Mouse (Mus musculus) MEL (cell line): ENCODE measurements at regions not wholly inside any gene's neighbourhood (a gene's known extent, or its start where the extent isn't known, plus 50 kb on each side); places are given as distances from the start of the nearest gene placed in this dataset.

Experiments
- DNase-seq: peaks from one replicate; pipeline ENCODE4 v3.0.0; 2011; ENCODE audit warnings: low read depth, low spot score
- H3K27ac ChIP-seq: 2 replicates; pipeline ENCODE4 v1.5.1; 2012; ENCODE audit warnings: low read depth, mild to moderate bottlenecking, control low read depth, low read length, moderate library complexity; ENCODE audit not compliant: control insufficient read depth
- H3K27me3 ChIP-seq, 2 experiments: fragments of 150-350 bp in 1 of 2; sonication (generic) in 1 of 2; 2 replicates each; pipeline ENCODE4 v1.6.1; 2012; ENCODE audit warnings: low read length in 2 of 2, mild to moderate bottlenecking in 2 of 2, improper control_type of control experiment in 1 of 2, moderate library complexity in 1 of 2; ENCODE audit not compliant: insufficient read depth in 2 of 2, control insufficient read depth in 1 of 2
- H3K36me3 ChIP-seq, 2 experiments: 2 replicates each; pipeline ENCODE4 v1.6.1; 2012 to 2014; ENCODE audit warnings: low read length in 2 of 2, improper control_type of control experiment in 1 of 2, inconsistent platforms in 1 of 2, mild to moderate bottlenecking in 1 of 2; ENCODE audit not compliant: insufficient read depth in 2 of 2, control insufficient read depth in 1 of 2
- H3K4me1 ChIP-seq, 2 experiments: fragments of 150-350 bp in 1 of 2; sonication (generic) in 1 of 2; 2 replicates each; pipeline ENCODE4 v1.6.1; 2012; ENCODE audit warnings: low read length in 2 of 2, improper control_type of control experiment in 1 of 2, mild to moderate bottlenecking in 1 of 2; ENCODE audit not compliant: insufficient read depth in 2 of 2, control insufficient read depth in 1 of 2
- H3K4me3 ChIP-seq, 2 experiments: fragments of 150-350 bp in 1 of 2; sonication (generic) in 1 of 2; 2 replicates each; pipeline ENCODE4 v1.5.1; 2012; ENCODE audit warnings: low read depth in 2 of 2, low read length in 2 of 2, mild to moderate bottlenecking in 2 of 2, moderate library complexity in 2 of 2, control low read depth in 1 of 2, improper control_type of control experiment in 1 of 2; ENCODE audit not compliant: control insufficient read depth in 1 of 2, insufficient read depth in 1 of 2
- H3K79me2 ChIP-seq: 2 replicates; pipeline ENCODE4 v1.6.1; 2012; ENCODE audit warnings: mild to moderate bottlenecking, low read length, moderate library complexity; ENCODE audit not compliant: control insufficient read depth, poor library complexity, insufficient read depth
- H3K9ac ChIP-seq: 2 replicates; pipeline ENCODE4 v1.6.1; 2012; ENCODE audit warnings: low read depth, mild to moderate bottlenecking, control low read depth, low read length, moderate library complexity; ENCODE audit not compliant: control insufficient read depth, poor library complexity, severe bottlenecking
- H3K9me3 ChIP-seq: fragments of 150-350 bp; sonication (generic); replicated peaks from 2 replicates; pipeline ENCODE4 v1.6.1; 2012; ENCODE audit warnings: mild to moderate bottlenecking, low read length, improper control_type of control experiment, moderate library complexity; ENCODE audit not compliant: insufficient read depth
- CHD1 ChIP-seq: IDR thresholded peaks from 2 replicates; pipeline ENCODE4 v1.6.1; 2012; ENCODE audit warnings: low read depth, mild to moderate bottlenecking, inconsistent platforms, low read length, improper control_type of control experiment
- CHD2 ChIP-seq: IDR thresholded peaks from 2 replicates; pipeline ENCODE4 v1.6.1; 2011; ENCODE audit warnings: low read length, improper control_type of control experiment
- E2F4 ChIP-seq: IDR thresholded peaks from 2 replicates; pipeline ENCODE4 v1.6.1; 2011; ENCODE audit warnings: low read depth, low read length, improper control_type of control experiment, borderline replicate concordance
- ELF1 ChIP-seq: IDR thresholded peaks from 2 replicates; pipeline ENCODE4 v1.6.1; 2014; ENCODE audit warnings: low read depth, mild to moderate bottlenecking, inconsistent platforms, low read length, improper control_type of control experiment, moderate library complexity
- EP300 ChIP-seq, 2 experiments: IDR thresholded peaks; 2 replicates each; pipeline ENCODE4 v1.6.1; 2011; ENCODE audit warnings: improper control_type of control experiment in 2 of 2, low read length in 2 of 2, low read depth in 1 of 2, mild to moderate bottlenecking in 1 of 2
- GABPA ChIP-seq: IDR thresholded peaks from 2 replicates; pipeline ENCODE4 v1.6.1; 2012; ENCODE audit warnings: low read depth, mild to moderate bottlenecking, inconsistent platforms, low read length, improper control_type of control experiment, moderate library complexity
- GATA1 ChIP-seq: IDR thresholded peaks from 2 replicates; pipeline ENCODE4 v1.6.1; 2011; ENCODE audit warnings: low read depth, low read length, improper control_type of control experiment
- HCFC1 ChIP-seq: IDR thresholded peaks from 2 replicates; pipeline ENCODE4 v1.6.1; 2012; ENCODE audit warnings: low read depth, mild to moderate bottlenecking, inconsistent platforms, low read length, improper control_type of control experiment, moderate library complexity
- JUND ChIP-seq: IDR thresholded peaks from 2 replicates; pipeline ENCODE4 v1.6.1; 2011; ENCODE audit warnings: low read depth, mild to moderate bottlenecking, improper control_type of control experiment, low read length
- KAT2A ChIP-seq: conservative IDR thresholded peaks from 2 replicates; pipeline ENCODE4 v1.6.1; 2012; ENCODE audit warnings: low read depth, low read length, improper control_type of control experiment, inconsistent platforms
- MAFK ChIP-seq: IDR thresholded peaks from 2 replicates; pipeline ENCODE4 v1.6.1; 2011; ENCODE audit warnings: low read depth, mild to moderate bottlenecking, low read length, improper control_type of control experiment, borderline replicate concordance
- MAZ ChIP-seq: IDR thresholded peaks from 2 replicates; pipeline ENCODE4 v1.6.1; 2012; ENCODE audit warnings: low read depth, mild to moderate bottlenecking, inconsistent platforms, low read length, improper control_type of control experiment
- MEF2A ChIP-seq: IDR thresholded peaks from 2 replicates; pipeline ENCODE4 v1.6.1; 2014; ENCODE audit warnings: low read depth, mild to moderate bottlenecking, inconsistent platforms, low read length, improper control_type of control experiment; ENCODE audit not compliant: poor library complexity, insufficient replicate concordance, severe bottlenecking; ENCODE audit errors: extremely low read depth
- MXI1 ChIP-seq: IDR thresholded peaks from 2 replicates; pipeline ENCODE4 v1.6.1; 2011; ENCODE audit warnings: mild to moderate bottlenecking, low read depth, low read length, improper control_type of control experiment
- MYB ChIP-seq: IDR thresholded peaks from 2 replicates; pipeline ENCODE4 v1.6.1; 2011; ENCODE audit warnings: mild to moderate bottlenecking, low read depth, low read length, improper control_type of control experiment
- MYC ChIP-seq: IDR thresholded peaks from 2 replicates; pipeline ENCODE4 v1.6.1; 2011; ENCODE audit warnings: low read depth, mild to moderate bottlenecking, low read length, improper control_type of control experiment, moderate library complexity
- NELFE ChIP-seq: IDR thresholded peaks from 2 replicates; pipeline ENCODE4 v1.6.1; 2011; ENCODE audit warnings: low read depth, low read length, improper control_type of control experiment
- NRF1 ChIP-seq: IDR thresholded peaks from 2 replicates; pipeline ENCODE4 v1.6.1; 2014; ENCODE audit warnings: low read depth, mild to moderate bottlenecking, inconsistent platforms, low read length, improper control_type of control experiment, moderate library complexity; ENCODE audit not compliant: poor library complexity, insufficient read depth, severe bottlenecking
- POLR2AphosphoS2 ChIP-seq: IDR thresholded peaks from 2 replicates; pipeline ENCODE4 v1.6.1; 2011; ENCODE audit warnings: low read length, improper control_type of control experiment
- POLR2AphosphoS5 ChIP-seq: IDR thresholded peaks from 2 replicates; pipeline ENCODE4 v1.6.1; 2012; ENCODE audit warnings: low read depth, borderline replicate concordance, mild to moderate bottlenecking, inconsistent platforms, low read length, moderate library complexity, mixed read lengths
- RAD21 ChIP-seq: IDR thresholded peaks from 2 replicates; pipeline ENCODE4 v1.6.1; 2011; ENCODE audit warnings: mild to moderate bottlenecking, low read depth, low read length, improper control_type of control experiment
- TAL1 ChIP-seq: IDR thresholded peaks from 2 replicates; pipeline ENCODE4 v1.6.1; 2012; ENCODE audit warnings: mild to moderate bottlenecking, inconsistent platforms, low read length, moderate library complexity, mixed read lengths
- TBP ChIP-seq: IDR thresholded peaks from 2 replicates; pipeline ENCODE4 v1.8.0; 2011; ENCODE audit warnings: low read depth, low read length, improper control_type of control experiment
- TCF12 ChIP-seq: IDR thresholded peaks from 2 replicates; pipeline ENCODE4 v1.6.1; 2014; ENCODE audit warnings: low read depth, mild to moderate bottlenecking, inconsistent platforms, low read length, improper control_type of control experiment, moderate library complexity
- UBTF ChIP-seq: IDR thresholded peaks from 2 replicates; pipeline ENCODE4 v1.6.1; 2012; ENCODE audit warnings: low read depth, mild to moderate bottlenecking, inconsistent platforms, low read length, improper control_type of control experiment, moderate library complexity, borderline replicate concordance; ENCODE audit not compliant: insufficient read depth
- USF1 ChIP-seq: IDR thresholded peaks from 2 replicates; pipeline ENCODE4 v1.6.1; 2014; ENCODE audit warnings: low read depth, mild to moderate bottlenecking, inconsistent platforms, low read length, improper control_type of control experiment, moderate library complexity
- USF2 ChIP-seq, 2 experiments: IDR thresholded peaks; 2 replicates each; pipeline ENCODE4 v1.6.1; 2011 to 2012; ENCODE audit warnings: improper control_type of control experiment in 2 of 2, low read length in 2 of 2, borderline replicate concordance in 1 of 2, inconsistent platforms in 1 of 2, low read depth in 1 of 2, mild to moderate bottlenecking in 1 of 2; ENCODE audit not compliant: insufficient read depth in 1 of 2
- ZC3H11A ChIP-seq: IDR thresholded peaks from 2 replicates; pipeline ENCODE4 v1.6.1; 2012; ENCODE audit warnings: low read depth, mild to moderate bottlenecking, inconsistent platforms, low read length, improper control_type of control experiment
- ZMIZ1 ChIP-seq: IDR thresholded peaks from 2 replicates; pipeline ENCODE4 v1.6.1; 2012; ENCODE audit warnings: low read depth, mild to moderate bottlenecking, inconsistent platforms, low read length, improper control_type of control experiment, moderate library complexity
- ZNF384 ChIP-seq: IDR thresholded peaks from 2 replicates; pipeline ENCODE4 v1.6.1; 2012; ENCODE audit warnings: low read depth, mild to moderate bottlenecking, inconsistent platforms, low read length, improper control_type of control experiment

DNA sequence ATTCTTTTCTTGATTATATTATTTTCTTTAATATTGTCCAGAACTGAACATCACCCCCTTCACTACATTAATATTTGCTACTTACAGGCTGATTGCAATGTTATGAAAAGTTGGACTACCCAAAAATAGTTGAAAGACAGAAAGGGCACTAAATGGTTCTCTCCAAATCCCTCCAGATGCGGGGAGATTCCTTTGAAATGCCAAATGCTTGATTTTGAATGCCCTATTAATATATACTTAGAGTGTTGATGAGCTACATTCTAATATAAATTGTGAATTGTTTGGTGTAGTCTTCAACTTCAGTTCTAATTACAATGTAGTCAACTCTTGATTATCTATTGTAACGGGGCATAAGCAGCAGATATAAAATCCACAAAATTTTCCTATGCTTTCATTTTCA, 600.8 kb upstream of the Rgs18 start:
- H3K36me3 ChIP-seq: no peaks in the 10 kb centered on the region
- no peak for DNase-seq
- no peaks in the 10 kb centered on the region for H3K27me3 ChIP-seq
- TF ChIP-seq GABPA: no peak
- TF ChIP-seq ELF1: no peak
- TF ChIP-seq HCFC1: no peak
- TF ChIP-seq TBP: no peak
- TF ChIP-seq POLR2AphosphoS2: no peak
- TF ChIP-seq UBTF: no peak
- TF ChIP-seq USF2 (IDR thresholded peaks at IDR 0.05; ENCODE audit: borderline replicate concordance in 1 of 2, insufficient read depth in 1 of 2, low read depth in 1 of 2, low read length in 2 of 2): no peak
- no peak for TF ChIP-seq POLR2AphosphoS5
- TF ChIP-seq EP300 (IDR thresholded peaks at IDR 0.05; ENCODE audit: low read depth in 1 of 2, low read length in 2 of 2): no peak
- no peak for TF ChIP-seq CHD1
- TF ChIP-seq TCF12: no peak
- no peak overlapping the region for H3K27ac ChIP-seq
- no peak overlapping the region for H3K4me3 ChIP-seq
- no peaks in the 10 kb centered on the region for H3K79me2 ChIP-seq
- no peaks in the 10 kb centered on the region for H3K4me1 ChIP-seq
- H3K9me3 ChIP-seq: no peaks in the 10 kb centered on the region
- no peak overlapping the region for H3K9ac ChIP-seq

DNA sequence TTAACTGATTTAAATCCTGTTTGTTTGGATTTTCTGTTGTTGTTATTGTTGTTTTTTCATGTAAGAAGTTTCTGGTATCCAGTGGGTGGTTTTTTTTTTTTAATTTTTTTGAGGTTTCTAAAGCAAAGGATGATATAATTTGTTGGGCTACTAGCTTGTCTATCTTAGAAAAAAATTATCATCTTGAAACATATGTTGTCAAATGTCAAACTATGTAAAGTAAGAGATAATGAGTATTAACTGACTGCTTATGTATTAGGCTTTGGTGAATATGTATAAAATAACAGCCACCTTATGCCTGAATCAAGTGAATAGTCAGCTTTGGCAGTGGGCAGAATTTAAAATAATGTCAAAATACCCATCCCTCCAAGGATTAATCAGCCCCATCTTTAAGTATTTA, 588.6 kb upstream of the Rgs18 start:
- Histone ChIP-seq H3K4me3 (no peak overlapping the region), H3K27me3 (no peaks in the 10 kb centered on the region), H3K4me1 (peaks cover 0 to 6% of the 10 kb centered on the region in 2 experiments; a peak in 2 of 4 replicates), H3K9me3 (no peaks in the 10 kb centered on the region), H3K79me2 (no peaks in the 10 kb centered on the region), H3K9ac (no peak overlapping the region), H3K36me3 (peaks cover 0 to 3% of the 10 kb centered on the region in 2 experiments; a peak in 1 of 4 replicates), H3K27ac (no peak overlapping the region)
- DNase-seq: no peak
- TF ChIP-seq TAL1: no peak
- no peak for TF ChIP-seq JUND
- TF ChIP-seq CHD1: no peak
- TF ChIP-seq POLR2AphosphoS5: no peak
- no peak for TF ChIP-seq MEF2A
- TF ChIP-seq MXI1: no peak
- TF ChIP-seq ELF1: no peak
- TF ChIP-seq MYC: no peak
- TF ChIP-seq GATA1: no peak
- no peak for TF ChIP-seq RAD21
- TF ChIP-seq HCFC1: no peak
- TF ChIP-seq KAT2A: no peak
- no peak for TF ChIP-seq MYB
- peak; percentile 53 to 56; a peak in 2 of 4 replicates for TF ChIP-seq EP300 (IDR thresholded peaks at IDR 0.05; ENCODE audit: low read depth in 1 of 2, low read length in 2 of 2)
- no peak for TF ChIP-seq ZMIZ1
- TF ChIP-seq MAZ: no peak
- TF ChIP-seq TCF12: peak; percentile 69
- TF ChIP-seq ZNF384: peak; percentile 60; the same call in 1 of the 2 replicates
- TF ChIP-seq NELFE: no peak
- TF ChIP-seq NRF1: no peak
- TF ChIP-seq CHD2: no peak
- TF ChIP-seq ZC3H11A: no peak
- no peak for TF ChIP-seq MAFK
- TF ChIP-seq POLR2AphosphoS2: no peak
- no peak for TF ChIP-seq E2F4
- TF ChIP-seq USF2 (IDR thresholded peaks at IDR 0.05; ENCODE audit: borderline replicate concordance in 1 of 2, insufficient read depth in 1 of 2, low read depth in 1 of 2, low read length in 2 of 2): no peak
- TF ChIP-seq USF1: no peak
